Mouse (Mus musculus) G1E (cell line): Measurements from ENCODE around the gene Usp30. TPM values are rescaled to one million over a fixed set of nuclear protein-coding genes. Genes with fewer than 3 reads are reported as not detected.

Experiments
- ATAC-seq: 2 replicates; pipeline ENCODE4 v1.8.0; 2016; ENCODE audit warnings: mild to moderate bottlenecking; ENCODE audit not compliant: insufficient number of reproducible peaks, poor library complexity, low FRiP score, severe bottlenecking; ENCODE audit errors: extremely low read depth
- DNase-seq: peaks from one replicate; pipeline ENCODE4 v3.0.0; 2012; ENCODE audit warnings: low spot score
- H3K27me3 ChIP-seq: 2 replicates; pipeline ENCODE4 v1.6.1; 2012; ENCODE audit warnings: mild to moderate bottlenecking, low read length, inconsistent platforms; ENCODE audit not compliant: insufficient read depth
- H3K36me3 ChIP-seq: replicated peaks from 2 replicates; pipeline ENCODE3; 2012; ENCODE audit warnings: mild to moderate bottlenecking, inconsistent platforms
- H3K4me1 ChIP-seq: 2 replicates; pipeline ENCODE4 v1.6.1; 2012; ENCODE audit warnings: low read depth, low read length, inconsistent platforms, mixed read lengths; ENCODE audit not compliant: insufficient read depth
- H3K4me3 ChIP-seq: 2 replicates; pipeline ENCODE4 v1.5.1; 2012; ENCODE audit warnings: low read depth, mild to moderate bottlenecking, inconsistent platforms, low read length, moderate library complexity, mixed read lengths
- H3K9me3 ChIP-seq: replicated peaks from 2 replicates; pipeline ENCODE4 v1.6.1; 2012; ENCODE audit warnings: inconsistent platforms
- CTCF ChIP-seq: IDR thresholded peaks from 2 replicates; pipeline ENCODE4 v1.5.1; 2012; ENCODE audit warnings: low read depth, low read length, inconsistent platforms, mixed read lengths
- GATA1 ChIP-seq: IDR thresholded peaks from 2 replicates; pipeline ENCODE4 v1.6.1; 2012; ENCODE audit warnings: borderline replicate concordance, low read length, inconsistent platforms, mixed read lengths
- GATA2 ChIP-seq: IDR thresholded peaks from 2 replicates; pipeline ENCODE4 v1.6.1; 2012; ENCODE audit warnings: low read depth, low read length, inconsistent platforms, borderline replicate concordance
- POLR2AphosphoS5 ChIP-seq: IDR thresholded peaks from 2 replicates; pipeline ENCODE4 v1.6.1; 2012; ENCODE audit warnings: low read depth, low read length, inconsistent platforms; ENCODE audit not compliant: insufficient replicate concordance
- TAL1 ChIP-seq: conservative IDR thresholded peaks from 2 replicates; pipeline ENCODE4 v1.6.1; 2012; ENCODE audit warnings: low read depth, low read length, inconsistent platforms, mixed read lengths
- polyA plus RNA-seq: library from polyadenylated mRNA; stranded (reverse); fragments of >175 nt; gene quantifications from 2 replicates; pipeline ENCODE4 v1.2.3, GENCODE M21; 2012
- total RNA-seq, 2 experiments: library from RNA; stranded (forward) in 1 of 2; stranded (reverse) in 1 of 2; fragments of 200-1000 nt in 1 of 2; fragments of >200 nt in 1 of 2; fragmentation: Nextera tagmentation in 1 of 2; gene quantifications; 2 replicates each; pipeline ENCODE4 v1.2.3; 2014 to 2017

The Usp30 gene
- total and polyA plus RNA-seq, 3 experiments: 7.6 to 11.8 (median 9.9) TPM

DNA sequence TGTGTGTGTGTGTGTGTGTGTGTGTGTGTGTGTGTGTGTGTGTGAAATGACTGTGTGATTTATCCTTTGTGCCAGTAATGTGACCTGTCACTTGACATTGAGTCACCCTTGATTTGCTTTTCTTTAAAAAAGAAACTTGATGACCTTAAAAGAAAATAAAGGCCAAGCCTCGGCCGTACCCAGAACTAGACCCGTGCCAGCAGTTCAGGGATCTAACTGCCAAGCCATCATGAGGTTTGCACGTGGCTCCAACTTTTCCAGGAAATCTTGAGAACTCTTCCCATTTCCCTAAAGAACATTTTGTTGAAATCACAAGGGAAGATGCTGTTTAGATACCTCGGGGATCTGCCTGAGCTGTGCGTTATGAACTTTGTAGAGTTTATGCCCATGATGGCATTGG lies 96.2 kb downstream of the Usp30 start:
- DNase-seq: no peak
- ATAC-seq: no peak
- peaks cover 35% of the 10 kb centered on the region for H3K27me3 ChIP-seq
- H3K4me3 ChIP-seq: no peak overlapping the region
- no peaks in the 10 kb centered on the region for H3K36me3 ChIP-seq
- H3K9me3 ChIP-seq: no peaks in the 10 kb centered on the region
- TF ChIP-seq GATA2: no peak
- no peaks in the 10 kb centered on the region for H3K4me1 ChIP-seq

DNA sequence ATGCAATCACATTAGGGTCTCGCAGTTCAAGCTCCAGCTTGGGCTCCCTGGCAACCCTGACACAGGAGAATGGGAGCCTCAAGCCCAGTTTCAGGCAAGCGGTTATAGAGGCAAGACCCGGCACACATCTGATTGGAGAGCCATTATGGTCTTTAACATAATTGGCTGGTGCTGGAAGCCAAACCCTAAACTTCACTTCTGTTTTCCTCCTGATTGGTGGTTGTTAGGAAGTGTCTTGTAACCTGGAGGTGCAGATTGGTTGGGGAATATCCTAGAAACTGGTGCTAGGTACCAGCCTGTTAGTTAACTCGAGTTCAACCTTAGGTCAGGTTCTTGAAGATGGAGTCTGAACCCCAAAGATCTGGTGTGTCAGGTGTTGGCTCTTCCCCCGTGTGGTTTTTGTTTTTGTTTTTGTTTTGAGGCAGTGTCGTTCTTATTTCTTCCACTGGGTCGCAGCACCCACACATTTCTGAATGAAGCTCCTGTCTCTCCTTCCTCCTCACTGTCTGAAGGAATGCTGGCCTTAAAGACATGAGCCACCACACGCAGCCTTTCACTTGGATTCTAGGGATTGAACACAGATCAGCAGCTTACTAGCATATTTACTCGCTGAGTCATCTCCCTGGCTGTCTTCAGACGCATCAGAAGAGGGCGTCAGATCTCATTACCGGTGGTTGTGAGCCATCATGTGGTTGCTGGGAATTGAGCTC lies 97.0 kb downstream of the Usp30 start:
- peaks cover 35% of the 10 kb centered on the region for H3K27me3 ChIP-seq
- H3K4me3 ChIP-seq: no peak overlapping the region
- no peak for DNase-seq
- TF ChIP-seq POLR2AphosphoS5: no peak
- no peak for TF ChIP-seq GATA1
- TF ChIP-seq GATA2: no peak
- H3K4me1 ChIP-seq: no peaks in the 10 kb centered on the region
- no peak for ATAC-seq
- no peaks in the 10 kb centered on the region for H3K9me3 ChIP-seq
- no peaks in the 10 kb centered on the region for H3K36me3 ChIP-seq

GRCm38 (mm10) chr5:114163117-114163696 lies 97.9 kb downstream of the Usp30 start:
- Histone ChIP-seq H3K36me3 (no peaks in the 10 kb centered on the region), H3K4me3 (no peak overlapping the region), H3K9me3 (no peaks in the 10 kb centered on the region), H3K4me1 (no peaks in the 10 kb centered on the region), H3K27me3 (peaks cover 32% of the 10 kb centered on the region)
- ATAC-seq: no peak
- no peak for DNase-seq
- TF ChIP-seq GATA1: no peak
- TF ChIP-seq CTCF: no peak
- TF ChIP-seq TAL1: no peak
- no peak for TF ChIP-seq POLR2AphosphoS5
- TF ChIP-seq GATA2: no peak

GRCm38 (mm10) chr5:114170345-114170744 lies 105.1 kb downstream of the Usp30 start:
- DNase-seq: no peak
- peaks cover 21% of the 10 kb centered on the region for H3K27me3 ChIP-seq
- H3K9me3 ChIP-seq: no peaks in the 10 kb centered on the region
- no peaks in the 10 kb centered on the region for H3K36me3 ChIP-seq
- peaks cover 11% of the 10 kb centered on the region for H3K4me1 ChIP-seq
- no peak for ATAC-seq
- H3K4me3 ChIP-seq: no peak overlapping the region
- TF ChIP-seq GATA2 (no peak), GATA1 (no peak)

GRCm38 (mm10) chr5:114172936-114173335 lies 107.7 kb downstream of the Usp30 start:
- Histone ChIP-seq H3K36me3 (no peaks in the 10 kb centered on the region), H3K4me1 (peaks cover 21% of the 10 kb centered on the region), H3K4me3 (no peak overlapping the region), H3K27me3 (peaks cover 6% of the 10 kb centered on the region; the same call in 1 of the 2 replicates), H3K9me3 (no peaks in the 10 kb centered on the region)
- no peak for DNase-seq
- no peak for ATAC-seq
- no peak for TF ChIP-seq GATA2
- TF ChIP-seq TAL1: no peak
- no peak for TF ChIP-seq GATA1
- no peak for TF ChIP-seq CTCF
- TF ChIP-seq POLR2AphosphoS5: no peak

- TF ChIP-seq TAL1 (no peak), POLR2AphosphoS5 (no peak), GATA2 (no peak), CTCF (no peak), GATA1 (no peak)
- H3K9me3 ChIP-seq: no peaks in the 10 kb centered on the region; the same call in 1 of the 2 replicates
- no peak for DNase-seq
- peaks cover 6% of the 10 kb centered on the region; the same call in 1 of the 2 replicates for H3K27me3 ChIP-seq
- H3K36me3 ChIP-seq: no peaks in the 10 kb centered on the region
- ATAC-seq: no peak
- no peak overlapping the region for H3K4me3 ChIP-seq
- H3K4me1 ChIP-seq: peaks cover 21% of the 10 kb centered on the region
Measured at GRCm38 (mm10) chr5:114173458-114173857, 108.2 kb downstream of the Usp30 start.
